Mouse (Mus musculus): ENCODE measurements around the gene Emp1. TPM values are rescaled to one million over a fixed set of nuclear protein-coding genes. Genes with fewer than 3 reads are reported as not detected.
A peak's percentile ranks its signal among the peaks of the same experiment; 100 is the strongest.

Emp1 gene
- polyA plus RNA-seq, 1 experiment from 2014 or later, result 7.9 TPM

DNA sequence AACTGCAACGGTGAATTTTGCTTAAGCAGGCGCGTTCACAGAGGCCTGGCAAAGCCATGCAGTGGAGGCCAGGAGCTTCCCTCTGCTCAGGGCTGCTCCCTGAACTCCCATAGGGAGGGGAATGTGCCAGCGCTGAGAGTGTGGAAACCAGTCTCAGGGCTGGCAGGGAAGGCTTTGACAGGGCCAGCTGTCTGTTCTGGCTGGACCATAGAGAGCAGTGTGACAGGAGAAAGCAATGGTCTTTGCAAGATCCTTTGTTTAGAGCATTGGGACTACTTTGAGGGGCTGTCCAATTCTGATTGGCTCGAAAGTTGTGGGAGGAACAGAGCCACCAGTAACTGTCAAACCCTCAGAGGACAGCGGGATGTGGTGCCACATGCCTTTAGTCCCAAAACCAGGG is 5.9 kb downstream of the Emp1 start:
- WGBS, result 57% methylated on average over 6 of the region's 6 CpGs
- Histone ChIP-seq H3K27me3 (no peaks in the 10 kb centered on the region), H3K9ac (no peak overlapping the region), H3K4me1 (peaks cover 16% of the 10 kb centered on the region), H3K9me3 (no peaks in the 10 kb centered on the region), H3K4me2 (no peak overlapping the region), H3K4me3 (replicated peaks) (no peak overlapping the region), H3K27ac (no peak overlapping the region), H3K36me3 (replicated peaks) (no peaks in the 10 kb centered on the region)
- peak; percentile 36; the same call in 1 of the 2 replicates for ATAC-seq (ENCODE audit: low FRiP score)

DNA sequence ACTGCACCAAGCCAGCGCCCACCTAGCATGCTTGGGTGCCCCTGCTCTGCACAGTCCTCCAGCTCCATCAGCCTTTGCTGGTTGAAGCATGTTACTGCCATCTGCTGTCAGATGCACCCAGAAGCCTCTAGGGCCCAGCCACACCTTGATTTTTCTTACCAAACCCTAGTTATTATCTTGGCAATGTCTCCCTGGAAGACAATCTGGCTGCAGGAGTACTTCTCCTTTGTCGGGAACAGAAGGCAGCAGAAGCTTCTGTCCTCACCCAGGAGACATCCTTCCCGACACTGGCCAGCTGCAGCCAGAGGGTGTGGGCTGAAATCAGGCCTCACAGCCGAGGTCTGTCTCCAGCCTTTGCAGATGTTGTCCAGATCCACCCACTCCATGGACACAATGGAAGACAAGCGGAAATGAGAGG is 7.2 kb downstream of the Emp1 start:
- Histone ChIP-seq H3K4me3 (replicated peaks) (no peak overlapping the region), H3K27me3 (no peaks in the 10 kb centered on the region; the same call in 1 of the 2 replicates), H3K9ac (no peak overlapping the region), H3K36me3 (replicated peaks) (no peaks in the 10 kb centered on the region), H3K27ac (no peak overlapping the region), H3K4me1 (peaks cover 10% of the 10 kb centered on the region), H3K4me2 (no peak overlapping the region), H3K9me3 (no peaks in the 10 kb centered on the region)
- ATAC-seq (ENCODE audit: low FRiP score), result peak; percentile 56; the same call in 1 of the 2 replicates
- 69% methylated on average over 5 of the region's 5 CpGs for WGBS

DNA sequence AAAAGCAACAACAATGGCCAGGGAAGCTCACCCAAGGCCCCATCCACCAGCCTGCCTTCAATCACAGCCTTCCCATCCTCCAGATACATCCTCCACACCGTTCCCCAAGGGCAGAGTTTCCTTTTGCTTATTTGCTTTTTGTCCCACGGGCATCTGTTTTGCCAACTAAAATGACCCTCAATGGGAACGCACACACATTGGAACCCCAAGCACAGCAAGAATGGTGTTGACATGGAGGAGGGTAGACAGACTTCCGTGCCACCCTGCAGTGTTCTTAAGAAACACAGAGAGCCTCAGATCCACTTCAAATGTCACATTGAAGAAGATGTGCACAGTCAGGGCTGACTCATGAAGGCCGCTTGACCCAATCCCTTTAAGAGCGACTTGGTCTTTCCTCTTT is 8.6 kb downstream of the Emp1 start:
- Histone ChIP-seq H3K27ac (no peak overlapping the region), H3K4me2 (no peak overlapping the region), H3K36me3 (replicated peaks) (no peaks in the 10 kb centered on the region), H3K27me3 (no peaks in the 10 kb centered on the region; the same call in 1 of the 2 replicates), H3K9me3 (no peaks in the 10 kb centered on the region), H3K9ac (no peak overlapping the region), H3K4me3 (replicated peaks) (no peak overlapping the region), H3K4me1 (peaks cover 12% of the 10 kb centered on the region)
- WGBS, result 85% methylated on average over 6 of the region's 6 CpGs
- no peak for ATAC-seq (ENCODE audit: low FRiP score)

- Histone ChIP-seq H3K4me1 (peaks cover 12% of the 10 kb centered on the region), H3K9me3 (no peaks in the 10 kb centered on the region), H3K27me3 (peaks cover 5% of the 10 kb centered on the region; the same call in 1 of the 2 replicates), H3K4me2 (no peak overlapping the region), H3K4me3 (replicated peaks) (no peak overlapping the region), H3K36me3 (replicated peaks) (no peaks in the 10 kb centered on the region), H3K27ac (no peak overlapping the region), H3K9ac (no peak overlapping the region)
- WGBS, result 94% methylated on average over 8 of the region's 8 CpGs
- no peak for ATAC-seq (ENCODE audit: low FRiP score)
Observed at GRCm38 (mm10) chr6:135373357-135373756, 11.0 kb downstream of the Emp1 start.

GRCm38 (mm10) chr6:135375818-135376217 is 13.5 kb downstream of the Emp1 start:
- Histone ChIP-seq H3K4me3 (replicated peaks) (no peak overlapping the region), H3K36me3 (replicated peaks) (no peaks in the 10 kb centered on the region), H3K4me1 (peaks cover 9% of the 10 kb centered on the region), H3K9ac (no peak overlapping the region), H3K9me3 (no peaks in the 10 kb centered on the region), H3K27ac (no peak overlapping the region), H3K4me2 (no peak overlapping the region), H3K27me3 (peaks cover 5% of the 10 kb centered on the region; the same call in 1 of the 2 replicates)
- ATAC-seq (ENCODE audit: low FRiP score), result no peak
- WGBS, result 58% methylated on average over 5 of the region's 5 CpGs

DNA sequence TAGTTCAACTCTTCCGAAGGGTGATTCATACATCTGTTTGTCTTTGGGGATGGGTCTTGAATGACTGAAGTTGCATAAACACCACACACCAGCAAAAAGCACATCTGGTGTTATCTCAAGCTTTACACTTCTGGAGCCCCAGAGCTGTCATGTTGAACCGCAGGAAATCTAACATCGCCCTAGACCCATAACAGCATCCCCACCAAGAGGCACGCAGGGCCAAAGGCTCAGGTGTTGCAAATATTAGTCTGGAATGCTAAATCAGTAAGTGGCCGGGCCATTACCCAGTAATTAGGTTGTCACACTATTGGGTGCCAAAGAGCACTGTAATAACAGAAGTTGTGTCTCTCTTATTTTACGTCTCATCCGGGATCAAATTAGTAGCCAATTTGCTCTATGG is 13.9 kb downstream of the Emp1 start:
- H3K9me3 ChIP-seq, result no peaks in the 10 kb centered on the region
- H3K9ac ChIP-seq, result no peak overlapping the region
- peaks cover 5% of the 10 kb centered on the region; the same call in 1 of the 2 replicates for H3K27me3 ChIP-seq
- no peak for ATAC-seq (ENCODE audit: low FRiP score)
- WGBS, result 69% methylated on average over 7 of the region's 7 CpGs
- H3K4me3 ChIP-seq (replicated peaks), result no peak overlapping the region
- no peak overlapping the region for H3K4me2 ChIP-seq
- no peaks in the 10 kb centered on the region for H3K36me3 ChIP-seq (replicated peaks)
- H3K27ac ChIP-seq, result no peak overlapping the region
- peaks cover 9% of the 10 kb centered on the region for H3K4me1 ChIP-seq

- no peak overlapping the region for H3K9ac ChIP-seq
- H3K4me3 ChIP-seq (replicated peaks), result peak overlapping the region; percentile 22
- WGBS, result 20% methylated on average over 16 of the region's 16 CpGs
Observed at GRCm38 (mm10) chr6:135377583-135378319, 15.4 kb downstream of the Emp1 start.

GRCm38 (mm10) chr6:135383919-135384318 is 21.6 kb downstream of the Emp1 start:
- Histone ChIP-seq H3K36me3 (replicated peaks) (no peaks in the 10 kb centered on the region), H3K4me2 (no peak overlapping the region), H3K27ac (no peak overlapping the region), H3K9me3 (no peaks in the 10 kb centered on the region), H3K4me3 (replicated peaks) (no peak overlapping the region), H3K9ac (no peak overlapping the region), H3K27me3 (no peaks in the 10 kb centered on the region), H3K4me1 (no peaks in the 10 kb centered on the region)
- ATAC-seq (ENCODE audit: low FRiP score), result no peak

More at GRCm38 (mm10) chr6:135377583-135378319, 15.4 kb downstream of the Emp1 start:
- peaks cover 9% of the 10 kb centered on the region for H3K4me1 ChIP-seq
- peak; percentile 57; the same call in 1 of the 2 replicates for ATAC-seq (ENCODE audit: low FRiP score)
- H3K27ac ChIP-seq, result no peak overlapping the region
- no peaks in the 10 kb centered on the region for H3K36me3 ChIP-seq (replicated peaks)
- H3K9me3 ChIP-seq, result no peaks in the 10 kb centered on the region
- peaks cover 5% of the 10 kb centered on the region; the same call in 1 of the 2 replicates for H3K27me3 ChIP-seq
- H3K4me2 ChIP-seq, result peak overlapping the region; percentile 55

- no peak overlapping the region for H3K4me2 ChIP-seq
- no peaks in the 10 kb centered on the region for H3K9me3 ChIP-seq
- no peak overlapping the region for H3K4me3 ChIP-seq (replicated peaks)
- no peaks in the 10 kb centered on the region for H3K4me1 ChIP-seq
- WGBS, result 83% methylated on average over 8 of the region's 8 CpGs
- no peak overlapping the region for H3K9ac ChIP-seq
- no peaks in the 10 kb centered on the region for H3K27me3 ChIP-seq
- no peak for ATAC-seq (ENCODE audit: low FRiP score)
- no peaks in the 10 kb centered on the region for H3K36me3 ChIP-seq (replicated peaks)
- no peak overlapping the region for H3K27ac ChIP-seq
Observed at GRCm38 (mm10) chr6:135385738-135386459, 23.6 kb downstream of the Emp1 start.

GRCm38 (mm10) chr6:135387653-135388052 is 25.3 kb downstream of the Emp1 start:
- H3K9ac ChIP-seq, result no peak overlapping the region
- no peak for ATAC-seq (ENCODE audit: low FRiP score)
- no peaks in the 10 kb centered on the region for H3K9me3 ChIP-seq
- H3K4me1 ChIP-seq, result no peaks in the 10 kb centered on the region
- H3K27me3 ChIP-seq, result no peaks in the 10 kb centered on the region
- no peak overlapping the region for H3K4me2 ChIP-seq
- 93% methylated on average over 1 of the region's 1 CpGs for WGBS
- H3K27ac ChIP-seq, result no peak overlapping the region
- H3K36me3 ChIP-seq (replicated peaks), result no peaks in the 10 kb centered on the region
- H3K4me3 ChIP-seq (replicated peaks), result no peak overlapping the region

DNA sequence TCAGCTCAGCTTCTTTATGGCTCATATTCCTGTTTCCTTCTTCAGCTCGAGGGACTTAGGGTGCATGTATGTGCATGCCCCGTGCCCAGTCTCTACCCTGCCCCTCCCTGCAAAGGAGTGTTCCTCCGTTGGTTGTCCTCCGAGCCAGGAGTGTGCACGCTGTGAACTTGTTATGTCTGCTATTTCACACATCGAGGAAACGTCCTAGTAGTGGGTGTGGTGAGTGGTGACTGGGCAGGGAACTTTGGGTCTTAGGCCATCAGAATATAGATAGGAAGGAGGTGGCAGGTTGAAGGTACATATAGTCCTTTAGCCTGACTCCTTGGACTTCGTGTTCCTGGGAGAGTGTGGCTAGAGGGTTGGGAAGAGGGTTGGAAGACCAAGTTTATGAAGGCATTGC is 26.4 kb downstream of the Emp1 start:
- Histone ChIP-seq H3K4me1 (no peaks in the 10 kb centered on the region), H3K9me3 (no peaks in the 10 kb centered on the region), H3K36me3 (replicated peaks) (no peaks in the 10 kb centered on the region), H3K9ac (no peak overlapping the region), H3K27me3 (no peaks in the 10 kb centered on the region), H3K4me2 (no peak overlapping the region), H3K27ac (no peak overlapping the region), H3K4me3 (replicated peaks) (no peak overlapping the region)
- 84% methylated on average over 8 of the region's 8 CpGs for WGBS
- no peak for ATAC-seq (ENCODE audit: low FRiP score)

DNA sequence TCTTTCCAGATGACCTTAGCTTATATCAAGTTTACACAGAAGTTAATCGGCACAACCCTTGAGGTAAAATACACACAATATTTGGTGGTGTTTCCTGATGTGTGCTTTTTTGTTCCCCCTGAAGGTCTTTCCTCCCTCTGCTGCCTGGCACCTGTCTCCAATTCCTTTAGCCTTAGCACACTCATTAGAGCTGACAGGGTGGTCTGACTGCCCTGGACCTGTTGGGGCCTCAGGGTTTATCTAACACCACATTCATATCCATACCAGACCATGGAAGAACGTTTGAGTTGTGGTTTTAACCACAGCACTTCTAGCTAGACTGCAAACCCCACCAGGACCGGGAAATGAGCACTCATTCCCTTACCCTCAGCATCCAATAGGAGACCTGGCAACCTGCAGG is 28.1 kb downstream of the Emp1 start:
- Histone ChIP-seq H3K4me1 (no peaks in the 10 kb centered on the region), H3K4me2 (no peak overlapping the region), H3K4me3 (replicated peaks) (no peak overlapping the region), H3K36me3 (replicated peaks) (no peaks in the 10 kb centered on the region), H3K9ac (no peak overlapping the region), H3K27me3 (no peaks in the 10 kb centered on the region), H3K27ac (no peak overlapping the region), H3K9me3 (no peaks in the 10 kb centered on the region)
- WGBS, result 69% methylated on average over 3 of the region's 3 CpGs
- ATAC-seq (ENCODE audit: low FRiP score), result no peak

Data from forebrain, embryonic 12.5 days (tissue).